Mouse (Mus musculus) spleen, postnatal 10 days (tissue): ENCODE results near the gene Edil3.

Source experiments
- DNase-seq, 2 experiments: peaks; one replicate each; pipeline ENCODE4 v3.0.0; 2021 to 2022; ENCODE audit warnings: low spot score in 2 of 2

The Edil3 gene

GRCm38 (mm10) chr13:88821440-88822331 is at the start of gene Edil3:
TSS of gene Edil3 (plus strand) at chr13:88821472.
- DNase-seq = no peak

DNA sequence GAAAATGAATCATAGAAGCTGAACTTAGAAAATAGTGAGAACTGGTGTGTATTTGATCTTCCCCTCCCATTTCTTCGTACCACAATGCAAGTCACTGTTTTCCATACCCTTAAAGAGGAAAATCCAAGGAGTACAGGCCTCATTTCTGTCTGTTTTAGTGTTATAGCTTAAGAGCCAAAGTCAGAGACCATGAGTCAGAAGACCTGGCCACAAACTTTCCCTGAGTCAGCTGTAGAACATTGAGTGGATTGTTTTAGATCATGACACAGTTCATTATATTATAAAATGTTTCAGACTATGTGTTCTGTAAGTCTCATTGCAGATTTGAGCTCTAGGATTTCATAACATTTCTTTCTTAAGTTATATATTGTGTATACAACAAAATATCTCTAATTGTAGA is 22.1 kb upstream of the Edil3 start:
- DNase-seq = no peak

DNA sequence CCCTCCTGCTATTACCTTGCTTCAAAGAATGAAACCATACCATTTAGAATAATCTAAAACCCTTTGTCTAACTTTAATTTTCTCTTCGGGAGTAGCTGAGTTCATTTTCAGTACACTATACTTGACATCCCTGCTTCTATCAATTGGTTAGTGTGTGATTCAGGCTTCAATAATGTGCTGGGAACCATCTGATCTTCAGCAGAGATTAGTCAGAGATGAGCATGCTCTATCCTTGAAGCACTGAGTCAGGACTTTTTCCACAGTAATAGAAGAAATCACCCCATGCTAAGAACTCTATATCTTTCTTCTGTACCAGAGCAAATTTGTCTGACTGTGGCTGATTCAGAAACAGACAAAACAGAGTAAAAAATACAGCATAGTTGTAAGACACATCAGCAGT is 20.3 kb upstream of the Edil3 start:
- no peak for DNase-seq

DNA sequence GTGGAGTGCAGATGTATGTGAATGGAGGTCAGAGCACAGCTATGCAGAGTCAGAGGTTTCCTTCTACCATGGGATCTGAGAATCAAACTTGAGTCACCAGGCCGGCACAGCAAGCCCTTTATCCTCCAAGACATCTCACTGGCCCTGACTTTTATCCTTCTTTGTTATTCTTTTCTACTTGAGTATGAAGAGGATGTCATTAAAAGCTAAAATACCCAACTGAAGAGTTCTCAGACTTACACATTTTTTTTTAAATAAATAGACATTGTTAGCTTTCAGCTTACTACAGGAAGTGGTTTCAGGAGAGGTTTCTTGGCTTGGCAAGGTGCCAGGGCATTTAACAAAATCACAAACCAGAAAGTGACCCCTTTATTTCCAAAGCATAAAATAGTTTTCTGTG is 15.4 kb upstream of the Edil3 start:
- DNase-seq = no peak

- DNase-seq = no peak
These were observed 15.0 kb upstream of the Edil3 start for GRCm38 (mm10) chr13:88806269-88806668.

DNA sequence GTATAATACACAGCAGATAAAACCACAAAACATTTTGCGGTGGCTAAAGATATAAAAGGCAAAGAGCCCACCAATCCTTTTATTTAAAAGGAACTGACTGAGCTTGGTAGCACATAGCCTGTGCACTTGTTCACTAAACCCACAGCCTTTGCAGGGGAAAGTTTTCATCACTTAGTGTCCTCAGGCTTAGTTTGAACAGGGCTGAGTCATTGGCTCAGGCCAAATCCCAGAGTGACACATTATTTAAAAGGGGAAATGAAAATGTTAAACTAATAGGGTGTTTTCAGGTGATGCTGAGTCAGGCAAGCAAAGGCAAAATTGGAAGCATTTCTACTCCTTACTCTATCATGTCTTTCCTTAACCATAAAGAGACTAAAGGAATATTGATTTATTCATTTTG is 11.2 kb upstream of the Edil3 start:
- no peak for DNase-seq

- DNase-seq = no peak
These were observed 475 bp upstream of the Edil3 start for GRCm38 (mm10) chr13:88820686-88821308.

DNA sequence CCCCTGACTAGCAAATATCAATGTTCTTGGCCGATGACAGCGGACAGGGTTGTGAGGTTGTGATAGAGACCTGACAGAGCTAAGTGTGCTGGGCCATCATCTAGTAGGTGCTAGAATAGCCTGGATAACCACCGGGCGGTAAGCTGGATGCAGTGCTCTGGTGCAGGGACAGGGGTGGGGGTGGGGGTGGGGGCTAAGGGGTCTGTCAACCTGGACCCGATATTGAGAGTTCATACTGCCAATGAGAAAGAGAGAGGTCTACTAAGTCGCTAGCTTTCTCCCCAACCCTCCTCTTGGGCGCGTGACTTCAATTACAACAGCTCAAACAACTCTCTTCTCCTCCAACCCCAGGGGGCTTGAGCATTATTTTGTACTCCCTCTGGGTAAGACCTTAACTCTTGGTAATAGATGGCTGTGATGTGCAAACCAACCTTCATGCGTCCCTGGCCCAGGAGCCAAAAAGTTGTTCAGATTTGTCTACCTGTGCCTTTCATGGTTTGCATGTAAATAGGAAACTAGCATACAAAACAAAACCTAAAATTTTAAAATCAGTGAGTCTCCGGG is 1.1 kb downstream of the Edil3 start:
- no peak for DNase-seq

GRCm38 (mm10) chr13:88822976-88823521 is 1.8 kb downstream of the Edil3 start:
- DNase-seq = no peak

DNA sequence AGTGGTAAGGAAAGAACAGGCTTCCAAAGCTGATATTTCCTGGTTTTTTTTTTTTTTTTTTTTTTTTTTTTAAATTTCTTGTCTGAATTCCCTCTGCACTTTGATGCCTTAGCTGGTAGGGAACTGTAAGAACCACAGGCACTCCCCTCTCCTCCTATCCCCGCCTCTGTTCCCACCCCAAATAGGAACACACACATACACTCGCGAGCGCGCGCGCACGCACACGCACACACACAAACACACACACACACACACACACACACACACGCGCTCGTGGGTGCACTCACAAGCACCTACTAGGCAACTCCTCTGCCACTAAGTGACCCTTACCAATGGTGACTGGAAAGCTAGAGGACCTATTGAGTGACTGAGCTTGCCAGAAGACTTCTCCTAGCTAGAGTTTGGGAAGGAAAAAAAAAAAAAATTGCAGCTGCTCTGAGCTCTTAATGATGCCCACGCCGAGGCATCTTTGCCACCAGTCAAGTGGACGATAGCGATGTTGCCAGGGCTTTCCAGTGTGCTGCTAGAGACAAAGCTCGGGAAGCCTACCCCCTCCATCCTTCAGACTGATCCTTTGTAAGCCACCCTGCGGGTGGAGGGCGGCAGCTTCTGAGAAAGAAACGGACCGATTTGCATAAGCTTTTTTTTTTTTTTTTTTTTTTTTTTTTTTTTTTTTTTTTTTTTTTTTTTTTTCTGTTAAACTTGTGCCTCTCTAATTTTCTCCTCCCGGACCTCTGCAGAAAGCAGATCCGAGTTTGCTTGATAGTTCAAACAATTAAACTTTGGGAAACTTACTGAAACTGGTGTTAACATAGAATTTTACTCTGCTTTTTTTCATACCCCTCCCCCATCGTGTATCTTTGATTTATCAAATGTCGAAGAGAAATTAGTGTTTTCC is 2.5 kb downstream of the Edil3 start:
- no peak for DNase-seq

DNA sequence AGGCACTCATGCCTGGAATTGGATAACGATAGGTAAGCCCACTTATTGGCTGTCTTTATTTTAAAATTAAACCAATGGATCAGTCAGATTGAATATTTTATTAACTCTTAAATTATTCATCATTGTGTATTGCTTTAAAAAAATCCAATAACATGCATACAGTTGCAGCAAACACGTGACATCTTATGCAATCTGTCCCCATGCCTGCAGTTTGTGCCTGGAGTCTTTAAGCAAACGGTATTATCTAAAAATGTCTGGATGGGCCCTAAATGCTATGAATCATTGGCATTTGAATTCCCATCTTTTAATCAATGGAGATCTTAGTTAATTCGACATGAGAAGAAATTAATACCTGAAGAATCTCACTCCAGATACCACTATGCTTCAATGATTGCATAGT is 3.2 kb downstream of the Edil3 start:
- DNase-seq = no peak

DNA sequence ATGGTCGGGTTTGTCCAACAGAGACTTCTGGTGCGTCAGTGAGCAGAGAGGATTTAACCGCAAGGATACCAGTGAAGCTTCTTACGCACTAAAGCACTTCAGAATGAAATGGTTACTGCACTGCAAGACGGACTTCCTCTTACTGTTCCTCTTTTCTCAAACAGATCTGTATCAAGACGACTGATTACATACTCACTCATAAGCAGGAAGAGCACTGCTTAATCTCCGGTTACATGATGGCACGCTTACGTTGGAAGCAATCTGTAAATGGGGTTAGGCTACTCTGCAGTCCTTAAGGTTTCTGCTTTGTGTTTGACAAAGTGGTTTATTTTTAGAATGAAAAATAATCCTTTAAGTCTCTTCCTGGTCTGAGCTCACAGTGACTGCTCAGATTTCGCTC is 7.1 kb downstream of the Edil3 start:
- no peak for DNase-seq

- no peak for DNase-seq
These were observed 12.5 kb downstream of the Edil3 start for GRCm38 (mm10) chr13:88833732-88834131.

DNA sequence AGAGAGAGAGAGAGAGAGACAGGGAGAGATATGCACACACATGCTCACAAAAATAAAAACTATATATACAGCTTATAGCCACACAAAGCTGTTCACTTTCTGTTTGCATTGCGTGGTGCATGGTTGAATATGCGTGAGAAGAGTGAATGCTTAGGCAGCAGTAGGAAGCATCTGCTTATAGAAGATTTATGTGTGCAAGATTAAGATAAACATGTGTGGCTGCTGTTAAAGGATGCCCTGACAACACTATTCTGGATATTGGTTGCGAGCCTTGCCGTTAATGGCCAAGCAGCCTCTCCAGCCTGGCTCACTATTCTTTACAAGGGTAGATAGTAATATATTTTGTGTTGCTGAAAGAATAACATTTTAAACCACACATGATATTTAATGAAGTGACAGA is 28.5 kb downstream of the Edil3 start:
- DNase-seq = no peak

DNA sequence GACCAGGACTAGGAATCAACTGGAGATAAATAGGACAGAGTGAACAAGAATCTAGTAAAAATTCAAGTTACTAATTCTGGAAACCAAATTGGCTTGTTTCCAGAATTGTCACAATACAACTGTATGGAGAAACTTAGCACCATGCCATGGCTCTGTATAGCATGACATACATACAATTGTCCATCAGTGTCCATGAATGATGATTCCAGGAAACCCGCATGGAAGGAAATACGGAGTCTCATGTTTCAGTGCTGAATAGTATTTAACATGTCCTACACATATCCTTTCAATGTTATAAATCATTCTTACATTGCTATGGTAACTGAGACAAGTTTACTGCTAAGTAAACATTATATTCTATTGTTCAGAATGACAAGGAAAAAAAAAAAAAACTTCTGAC is 58.7 kb downstream of the Edil3 start:
- no peak for DNase-seq

DNA sequence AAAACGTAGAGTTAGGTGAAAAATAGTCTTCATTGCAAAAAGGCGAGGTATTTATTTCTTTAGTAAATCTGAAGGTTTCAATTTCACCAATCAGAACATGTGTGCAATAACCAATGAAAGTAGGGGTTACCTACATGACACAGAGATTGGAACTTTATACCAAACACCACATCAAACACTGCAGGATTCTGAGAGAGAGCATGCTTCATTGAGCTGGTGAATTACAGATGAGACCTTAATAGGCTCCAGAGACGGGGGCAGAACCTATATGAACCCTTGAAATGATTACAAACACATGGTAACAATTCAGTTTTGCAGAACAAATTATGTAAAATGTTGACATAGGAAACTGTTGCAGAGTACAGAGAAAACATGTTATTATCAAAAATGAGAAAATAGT is 69.5 kb downstream of the Edil3 start:
- no peak for DNase-seq

GRCm38 (mm10) chr13:88900046-88900445 is 78.8 kb downstream of the Edil3 start:
- DNase-seq = no peak

GRCm38 (mm10) chr13:88907405-88907804 is 86.1 kb downstream of the Edil3 start:
- DNase-seq = no peak

DNA sequence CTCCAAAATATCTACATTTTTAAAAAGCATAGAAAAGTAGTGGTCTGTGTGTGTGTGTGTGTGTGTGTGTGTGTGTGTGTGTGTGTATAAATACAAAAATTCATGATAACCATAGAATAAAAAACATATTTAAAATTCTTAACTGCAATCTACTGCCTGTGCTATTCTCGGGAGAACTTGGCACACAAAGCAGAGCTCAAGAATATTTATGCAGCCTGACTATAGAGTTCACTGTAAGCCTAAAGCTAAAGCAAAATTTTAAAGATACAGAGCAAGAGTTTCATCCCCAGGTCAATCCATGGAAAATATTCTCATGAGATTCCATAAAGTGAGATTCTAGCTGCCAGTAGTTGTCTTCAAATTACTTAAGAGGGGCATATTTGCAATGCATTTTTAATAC is 86.9 kb downstream of the Edil3 start:
- DNase-seq = no peak

DNA sequence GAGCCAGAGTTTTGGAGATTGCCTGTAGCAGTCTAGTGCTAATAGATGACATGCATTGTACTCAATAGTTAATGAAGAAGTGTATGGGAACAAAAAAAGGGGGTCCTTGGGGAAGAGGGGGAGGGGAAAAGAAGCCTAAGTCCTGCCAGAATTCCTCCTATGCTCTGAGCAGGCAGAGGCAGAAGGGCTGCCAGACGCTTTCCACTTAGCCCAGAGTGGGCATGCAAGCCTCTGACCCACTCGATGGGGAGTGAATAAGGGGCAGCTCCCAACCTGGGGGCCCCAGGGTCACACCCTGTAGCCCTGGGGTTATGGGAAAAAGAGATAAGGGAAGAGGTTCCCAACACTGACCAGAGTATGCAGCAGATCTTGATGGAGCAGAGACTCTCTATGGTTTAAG is 95.2 kb downstream of the Edil3 start:
- no peak for DNase-seq

DNA sequence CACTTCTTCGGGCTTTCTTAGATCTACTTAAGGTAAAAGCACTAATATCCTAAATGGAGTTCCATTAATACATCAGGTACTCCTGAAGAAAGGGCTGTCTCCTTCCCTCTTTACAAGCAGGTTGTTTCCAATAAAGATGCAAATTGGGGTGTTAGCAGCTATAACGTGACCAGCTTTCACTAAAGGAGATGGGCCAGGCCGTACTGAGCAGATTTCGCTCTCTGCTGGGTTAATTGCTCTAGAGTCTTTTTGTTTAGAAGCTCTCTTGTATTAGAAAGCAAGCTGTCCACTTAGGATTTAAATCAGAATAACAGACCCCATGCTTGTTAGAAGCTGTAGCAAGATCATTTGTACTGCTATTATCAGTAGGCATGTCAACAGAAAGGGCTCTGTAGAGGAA is 108.4 kb downstream of the Edil3 start:
- no peak for DNase-seq

DNA sequence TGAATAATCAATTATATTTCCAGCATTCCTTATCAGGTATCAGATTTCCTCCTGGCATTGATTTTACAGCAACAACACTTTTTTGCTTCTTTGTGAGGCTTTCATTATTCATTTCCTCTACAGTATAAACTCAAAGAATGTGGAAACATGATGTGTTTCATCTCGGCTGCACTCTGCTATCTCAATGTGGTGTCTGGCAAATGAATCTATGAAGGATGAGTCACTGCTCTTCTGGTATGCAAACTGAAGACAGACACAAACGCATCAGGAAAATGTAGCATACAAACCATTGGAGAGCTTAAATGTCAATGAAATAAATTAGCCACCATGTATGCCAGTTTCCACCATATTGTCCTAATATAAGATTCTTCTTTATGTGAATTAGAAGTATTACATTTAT is 117.3 kb downstream of the Edil3 start:
- no peak for DNase-seq
